Mouse (Mus musculus) testis, adult 2 months (tissue): ENCODE measurements at regions not wholly inside any gene's neighbourhood (a gene's known extent, or its start where the extent isn't known, plus 50 kb on each side); places are given as distances from the start of the nearest gene placed in this dataset.

Experiments
- CTCF ChIP-seq: fragments of 200-500 bp; IDR thresholded peaks from 2 replicates; pipeline ENCODE4 v1.5.1; 2012; ENCODE audit warnings: low read depth, mild to moderate bottlenecking, inconsistent platforms, low read length, moderate library complexity; ENCODE audit not compliant: control insufficient read depth, insufficient read depth, insufficient replicate concordance
- POLR2A ChIP-seq: fragments of 200-500 bp; IDR thresholded peaks from 2 replicates; pipeline ENCODE4 v1.6.1; 2012; ENCODE audit warnings: low read depth, mild to moderate bottlenecking, inconsistent platforms, low read length, moderate library complexity; ENCODE audit not compliant: control insufficient read depth

DNA sequence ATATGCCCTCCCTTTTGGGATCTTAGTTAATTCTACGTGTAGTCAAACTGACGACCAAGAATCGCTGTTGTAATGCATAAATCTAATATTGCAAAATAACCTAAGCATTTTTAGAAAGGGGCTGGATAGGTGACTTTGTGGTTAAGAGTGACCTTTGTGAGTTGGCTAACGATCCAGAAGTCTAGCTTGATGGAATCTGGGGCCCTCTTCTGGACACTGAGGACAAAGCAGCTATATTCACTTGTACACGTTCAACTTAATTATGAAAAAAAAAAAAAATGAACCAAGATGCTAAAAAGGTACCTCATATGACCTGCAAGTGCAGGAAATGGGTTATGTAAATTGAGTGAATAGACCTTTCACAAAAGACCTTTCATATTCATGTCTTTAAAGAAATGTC lies 886.2 kb downstream of the Basp1 start:
- TF ChIP-seq POLR2A (no peak), CTCF (no peak)
